Mouse (Mus musculus) neutrophil, adult 5-6 weeks (primary cell): ENCODE measurements around the gene Krr1. TPM values are rescaled to one million over a fixed set of nuclear protein-coding genes. Genes with fewer than 3 reads are reported as not detected.
"Not testable (repeated sequence)": the region's sequence is repeated elsewhere in the genome, so short reads cannot be mapped to it uniquely, and the experiment has no call there.

Experiments used
- ATAC-seq: fragments of 151-379, 151-347 bp; 2 replicates; pipeline ENCODE4 v1.8.0; 2017; ENCODE audit warnings: mild to moderate bottlenecking, moderate TSS enrichment; ENCODE audit not compliant: insufficient number of reproducible peaks, poor library complexity, low FRiP score, severe bottlenecking; ENCODE audit errors: extremely low read depth
- total RNA-seq: library from RNA; stranded (forward); fragments of 200-1000 nt; gene quantifications from 2 replicates; pipeline ENCODE4 v1.2.3, GENCODE M21; 2017

Gene Krr1
- total RNA-seq, 1 experiment from 2014 or later, result 39.6 TPM

GRCm38 (mm10) chr10:111960459-111960858 lies 12.0 kb upstream of the Krr1 start:
- ATAC-seq, result no peak

GRCm38 (mm10) chr10:111966394-111966793 lies 6.1 kb upstream of the Krr1 start:
- no peak for ATAC-seq

GRCm38 (mm10) chr10:111971929-111972328 lies 535 bp upstream of the Krr1 start:
- ATAC-seq, result no peak

GRCm38 (mm10) chr10:111977584-111977983 lies 5.1 kb downstream of the Krr1 start:
- peak; percentile 94 for ATAC-seq

GRCm38 (mm10) chr10:111983070-111983469 lies 10.6 kb downstream of the Krr1 start:
- ATAC-seq, result no peak

GRCm38 (mm10) chr10:111986453-111986852 lies 14.0 kb downstream of the Krr1 start:
- peak; percentile 80 for ATAC-seq

- peak; percentile 57 for ATAC-seq
Observed at GRCm38 (mm10) chr10:111995803-111996548, 23.5 kb downstream of the Krr1 start.

- ATAC-seq, result peak; percentile 66
Observed at GRCm38 (mm10) chr10:111996549-111996904, 24.1 kb downstream of the Krr1 start.

GRCm38 (mm10) chr10:111996911-111997347 lies 24.5 kb downstream of the Krr1 start:
- peak; percentile 70 for ATAC-seq

- no peak for ATAC-seq
Observed at GRCm38 (mm10) chr10:111997671-111998070, 25.2 kb downstream of the Krr1 start.

GRCm38 (mm10) chr10:111999765-112000164 lies 27.3 kb downstream of the Krr1 start:
- ATAC-seq, result no peak

GRCm38 (mm10) chr10:112000568-112000967 lies 28.1 kb downstream of the Krr1 start:
- ATAC-seq, result no peak

GRCm38 (mm10) chr10:112001350-112001749 lies 28.9 kb downstream of the Krr1 start:
- no peak for ATAC-seq

GRCm38 (mm10) chr10:112001756-112002520 lies 29.5 kb downstream of the Krr1 start:
- 0 out of 2 replicates have a peak, but pooled peaks have one; percentile 1 for ATAC-seq

- peak; percentile 96 for ATAC-seq
Observed at GRCm38 (mm10) chr10:112002544-112003215, 30.2 kb downstream of the Krr1 start, which contains the start of gene Glipr1. Glipr1 (minus strand) TSS chr10:112002631.

- ATAC-seq, result not testable (repeated sequence)
Observed at GRCm38 (mm10) chr10:112009511-112009910, 37.0 kb downstream of the Krr1 start.

GRCm38 (mm10) chr10:112023585-112023984 lies 51.1 kb downstream of the Krr1 start:
- ATAC-seq, result 0 out of 2 replicates have a peak, but pooled peaks have one; percentile 44

GRCm38 (mm10) chr10:112028689-112029088 lies 56.2 kb downstream of the Krr1 start:
- ATAC-seq, result not testable (repeated sequence)
